28 mouse cellular contexts compared by ENCODE assay signal in the genomic region with DNA sequence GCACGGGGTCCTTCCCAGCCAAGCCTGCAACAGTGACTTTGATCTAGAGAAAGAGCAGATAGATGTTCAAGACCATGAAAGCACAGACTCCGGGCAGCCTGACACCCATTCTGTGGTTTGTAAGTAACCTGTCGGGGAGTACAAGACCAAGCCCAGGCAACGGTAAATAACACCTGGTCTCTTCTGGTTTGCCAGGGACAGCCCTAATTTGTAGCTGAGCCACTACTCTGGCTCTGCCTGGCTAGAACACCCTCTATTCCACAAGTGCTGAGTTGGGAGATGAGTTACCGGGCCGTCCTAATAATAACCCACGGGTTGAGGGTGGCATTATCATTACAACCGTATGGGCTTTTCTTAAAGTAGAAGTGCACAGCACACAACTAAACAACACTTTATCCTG. TPM values are rescaled to one million over a fixed set of nuclear protein-coding genes. Genes with fewer than 3 reads are reported as not detected.
A peak's percentile ranks its signal among the peaks of the same experiment; 100 is the strongest.
DNase-seq lines count a peak whose midpoint lies in the region; ATAC-seq and TF ChIP-seq lines count a peak whose summit lies in the region.
"Had no signal": no experiment of that assay in that cellular context is flagged by ENCODE, and none has a peak within 500 bp of the region (broad histone marks: within the 10 kb centered on the region; RNA-seq: fewer than 3 reads in every experiment).

No protein-coding gene starts in this region.

- intact Hi-C loops in heart, postnatal 14 days (cut with DNase I), result no loop called here

- TF ChIP-seq CTCF in kidney, adult 2 months (conservative IDR thresholded peaks at IDR 0.05; ENCODE audit: insufficient read depth, insufficient read length, low read depth, low read length), result no peak

- no peaks in the 10 kb centered on the region for H3K27me3 ChIP-seq in kidney, adult 2 months (replicated peaks; ENCODE audit: control insufficient read depth, insufficient read depth, low read length)
- no peaks in the 10 kb centered on the region for H3K27me3 ChIP-seq in kidney, embryonic 16.5 days (ENCODE audit: insufficient read depth, low read length)
- H3K27me3 ChIP-seq: CH12.LX; embryonic facial prominence, embryonic 13.5 days; forebrain, embryonic 12.5 days; forebrain, embryonic 15.5 days; heart, embryonic 13.5 days; hindbrain, embryonic 12.5 days; hindbrain, embryonic 15.5 days; Patski had no signal

- DNase-seq in gastrocnemius, adult 18-20 months (ENCODE audit: low spot score), result peak; percentile 74
- no peak for DNase-seq in gastrocnemius, postnatal 10 days
- DNase-seq in heart, adult 11 months, result peak; percentile 91
- DNase-seq in heart, postnatal 14 days, result no peak
- DNase-seq in kidney, adult 2 months, result no peak
- no peak for DNase-seq in right cerebral cortex, postnatal 4 days
- DNase-seq: adrenal gland, postnatal 10 days; adrenal gland, postnatal 36 days; B cell, adult 2 months; cerebellum, adult 8-10 months; cerebellum, postnatal 10 days; cerebellum, postnatal 36 days; embryo, embryonic 11 days; heart, adult 2 months had no signal

- no peak for ATAC-seq in kidney, embryonic 16.5 days (ENCODE audit: low FRiP score, low TSS enrichment)
- ATAC-seq: forebrain, embryonic 15.5 days; Patski had no signal

- H3K36me3 ChIP-seq in kidney, adult 2 months (ENCODE audit: control insufficient read depth, insufficient read depth, low read length), result peaks cover 3% of the 10 kb centered on the region
- peaks cover 33% of the 10 kb centered on the region for H3K36me3 ChIP-seq in kidney, embryonic 16.5 days (ENCODE audit: insufficient read depth, low read length)

- H3K4me3 ChIP-seq in kidney, adult 2 months (ENCODE audit: insufficient read depth, low read depth, low read length), result no peak overlapping the region
- no peak overlapping the region for H3K4me3 ChIP-seq in kidney, embryonic 16.5 days (ENCODE audit: low read length)
- H3K4me3 ChIP-seq: embryonic facial prominence, embryonic 10.5 days; embryonic facial prominence, embryonic 13.5 days; erythroblast, embryonic 14.5 days; forebrain, embryonic 12.5 days; forebrain, embryonic 15.5 days; heart, adult 2 months; heart, embryonic 10.5 days; heart, embryonic 13.5 days; hindbrain, embryonic 12.5 days; hindbrain, embryonic 15.5 days had no signal

- H3K9ac ChIP-seq in kidney, embryonic 16.5 days (replicated peaks; ENCODE audit: low read length), result no peak overlapping the region
- H3K9ac ChIP-seq: embryonic facial prominence, embryonic 13.5 days; forebrain, embryonic 12.5 days; forebrain, embryonic 15.5 days; heart, embryonic 13.5 days; hindbrain, embryonic 12.5 days; hindbrain, embryonic 15.5 days had no signal

- no peak for TF ChIP-seq POLR2A in kidney, adult 2 months (IDR thresholded peaks at IDR 0.05; ENCODE audit: low read depth, low read length)

- H3K27ac ChIP-seq in kidney, adult 2 months (ENCODE audit: insufficient read depth, low read depth, low read length), result peak overlapping the region; percentile 20; the same call in 1 of the 2 replicates
- H3K27ac ChIP-seq in kidney, embryonic 16.5 days (ENCODE audit: low read length), result no peak overlapping the region
- H3K27ac ChIP-seq: embryonic facial prominence, embryonic 10.5 days; embryonic facial prominence, embryonic 13.5 days; forebrain, embryonic 12.5 days; forebrain, embryonic 15.5 days; heart, adult 2 months; heart, embryonic 10.5 days; heart, embryonic 13.5 days; hindbrain, embryonic 12.5 days; hindbrain, embryonic 15.5 days had no signal

- H3K4me1 ChIP-seq in kidney, adult 2 months (ENCODE audit: control insufficient read depth, insufficient read depth, low read length), result peaks cover 25% of the 10 kb centered on the region
- peaks cover 14% of the 10 kb centered on the region for H3K4me1 ChIP-seq in kidney, embryonic 16.5 days (ENCODE audit: insufficient read depth, low read length)

- H3K4me2 ChIP-seq in kidney, embryonic 16.5 days (replicated peaks; ENCODE audit: low read depth, low read length), result no peak overlapping the region
- H3K4me2 ChIP-seq: embryonic facial prominence, embryonic 13.5 days; forebrain, embryonic 12.5 days; forebrain, embryonic 15.5 days; heart, embryonic 13.5 days; hindbrain, embryonic 12.5 days; hindbrain, embryonic 15.5 days had no signal

- 67% methylated on average over 8 of the region's 8 CpGs for WGBS in kidney, adult 2 months
- 93% methylated on average over 8 of the region's 8 CpGs for WGBS in kidney, embryonic 16.5 days

- H3K9me3 ChIP-seq in kidney, embryonic 16.5 days (ENCODE audit: low read length), result no peaks in the 10 kb centered on the region
- H3K9me3 ChIP-seq: embryonic facial prominence, embryonic 10.5 days; embryonic facial prominence, embryonic 13.5 days; forebrain, embryonic 12.5 days; forebrain, embryonic 15.5 days; heart, embryonic 10.5 days; heart, embryonic 13.5 days; hindbrain, embryonic 12.5 days; hindbrain, embryonic 15.5 days had no signal

RNA-seq across cellular contexts. Expression of a gene that starts 7.1 kb away (rescaled TPM):
- 100 to 1,000 TPM; 750 to 787 TPM for total RNA-seq in gastrocnemius, adult 18-20 months (2021)
- 100 to 1,000 TPM; 427 to 492 TPM for total RNA-seq in gastrocnemius, postnatal 10 days (2021)
- total RNA-seq in heart, postnatal 14 days (2021), result 100 to 1,000 TPM; 200 to 218 TPM
- polyA plus RNA-seq in kidney, adult 2 months (2012; rRNA removed), result 314 and 444 TPM in 2 replicates
- 404 and 421 TPM in 2 replicates for polyA plus RNA-seq in kidney, embryonic 16.5 days (2015; fragmentation: Nextera tagmentation; extraction: Ambion mirVana)

RNA-seq across cellular contexts. Expression of a gene that starts 7.3 kb away (rescaled TPM):
- under 1 TPM; 0.21 to 0.46 TPM for total RNA-seq in gastrocnemius, adult 18-20 months (2021)
- total RNA-seq in gastrocnemius, postnatal 10 days (2021), result under 1 TPM in 1 of 2 experiments, not detected in 1; 0.27 TPM
- total RNA-seq in heart, postnatal 14 days (2021), result under 1 TPM; 0.29 to 0.45 TPM
- polyA plus RNA-seq in kidney, adult 2 months (2012; rRNA removed), result 0.14 and 0.86 TPM in 2 replicates
- polyA plus RNA-seq in kidney, embryonic 16.5 days (2015; fragmentation: Nextera tagmentation; extraction: Ambion mirVana), result 0.26 and 0.40 TPM in 2 replicates
- total RNA-seq: hematopoietic stem cell, adult 5-6 weeks had no signal
- polyA plus RNA-seq: erythroblast, embryonic 14.5 days had no signal

RNA-seq across cellular contexts. Expression of a gene that starts 53.4 kb away (rescaled TPM):
- 10 to 100 TPM; 24.9 to 35.9 TPM for total RNA-seq in gastrocnemius, adult 18-20 months (2021)
- 10 to 100 TPM; 17.4 to 23.6 TPM for total RNA-seq in gastrocnemius, postnatal 10 days (2021)
- total RNA-seq in heart, postnatal 14 days (2021), result 10 to 100 TPM; 38.4 to 44.5 TPM
- polyA plus RNA-seq in kidney, adult 2 months (2012; rRNA removed), result 230 TPM in 2 replicates
- polyA plus RNA-seq in kidney, embryonic 16.5 days (2015; fragmentation: Nextera tagmentation; extraction: Ambion mirVana), result 32.8 and 33.4 TPM in 2 replicates
- polyA plus RNA-seq: erythroblast, embryonic 14.5 days; G1E had no signal

Comparison
In these comparisons a context has a peak if more than half of its experiments do, and no peak if none do; other contexts are left out.
1. DNase-seq: peak in gastrocnemius, adult 18-20 months (single experiment) and heart, adult 11 months (single experiment); none in gastrocnemius, postnatal 10 days (single experiment), heart, postnatal 14 days (0 of 2), kidney, adult 2 months (single experiment) and right cerebral cortex, postnatal 4 days (single experiment).